Mouse (Mus musculus) MEL-GATA-1-ER (cell line): ENCODE data around the gene Gsta4.
A peak's percentile ranks its signal among the peaks of the same experiment; 100 is the strongest.

ENCODE experiments used
- DNase-seq: peaks from one replicate; pipeline ENCODE4 v3.0.0-alpha.2; 2012; ENCODE audit warnings: low read depth; ENCODE audit errors: extremely low read depth

Gene Gsta4

GRCm38 (mm10) chr9:78178197-78178596 is 4.4 kb upstream of the Gsta4 start:
- no peak for DNase-seq

GRCm38 (mm10) chr9:78179071-78179470 is 3.5 kb upstream of the Gsta4 start:
- DNase-seq: no peak

- no peak for DNase-seq
Measured at GRCm38 (mm10) chr9:78185686-78186085, 3.1 kb downstream of the Gsta4 start.

- peak; percentile 47 for DNase-seq
Measured at GRCm38 (mm10) chr9:78188910-78189309, 6.3 kb downstream of the Gsta4 start.

- no peak for DNase-seq
Measured at GRCm38 (mm10) chr9:78190651-78191634, 8.4 kb downstream of the Gsta4 start.

- peak; percentile 64 for DNase-seq
Measured at GRCm38 (mm10) chr9:78191736-78192135, 9.2 kb downstream of the Gsta4 start.

GRCm38 (mm10) chr9:78193902-78194597 is 11.5 kb downstream of the Gsta4 start:
- peak; percentile 52 for DNase-seq

- no peak for DNase-seq
Measured at GRCm38 (mm10) chr9:78195034-78195433, 12.5 kb downstream of the Gsta4 start.

GRCm38 (mm10) chr9:78197801-78198200 is 15.2 kb downstream of the Gsta4 start:
- no peak for DNase-seq

- no peak for DNase-seq
Measured at GRCm38 (mm10) chr9:78204194-78204593, 21.6 kb downstream of the Gsta4 start.

- no peak for DNase-seq
Measured at GRCm38 (mm10) chr9:78208956-78209355, 26.4 kb downstream of the Gsta4 start.

- DNase-seq: no peak
Measured at GRCm38 (mm10) chr9:78210079-78210478, 27.5 kb downstream of the Gsta4 start.

- no peak for DNase-seq
Measured at GRCm38 (mm10) chr9:78210821-78211220, 28.2 kb downstream of the Gsta4 start.

GRCm38 (mm10) chr9:78211521-78211920 is 28.9 kb downstream of the Gsta4 start:
- DNase-seq: no peak

GRCm38 (mm10) chr9:78212341-78213049 is 29.9 kb downstream of the Gsta4 start:
- DNase-seq: peak; percentile 41

- no peak for DNase-seq
Measured at GRCm38 (mm10) chr9:78217074-78217473, 34.5 kb downstream of the Gsta4 start.

- DNase-seq: no peak
Measured at GRCm38 (mm10) chr9:78222616-78223015, 40.0 kb downstream of the Gsta4 start.

- no peak for DNase-seq
Measured at GRCm38 (mm10) chr9:78223221-78223902, 40.8 kb downstream of the Gsta4 start.

- DNase-seq: no peak
Measured at GRCm38 (mm10) chr9:78224418-78224817, 41.8 kb downstream of the Gsta4 start.

GRCm38 (mm10) chr9:78225304-78225703 is 42.7 kb downstream of the Gsta4 start:
- no peak for DNase-seq

- peak; percentile 26 for DNase-seq
Measured at GRCm38 (mm10) chr9:78228122-78228521, 45.5 kb downstream of the Gsta4 start.
